Mouse (Mus musculus) megakaryocyte, embryonic 14.5 days (primary cell): ENCODE measurements around the gene Fv1. TPM values are rescaled to one million over a fixed set of nuclear protein-coding genes. Genes with fewer than 3 reads are reported as not detected.

Experiments used
- H3K27me3 ChIP-seq: replicated peaks from 2 replicates; pipeline ENCODE3; 2012; ENCODE audit warnings: inconsistent platforms
- H3K36me3 ChIP-seq: replicated peaks from 2 replicates; pipeline ENCODE3; 2012; ENCODE audit warnings: low read length, inconsistent platforms, mixed read lengths
- H3K4me1 ChIP-seq: 2 replicates; pipeline ENCODE4 v1.6.1; 2012; ENCODE audit warnings: inconsistent platforms
- H3K4me3 ChIP-seq: replicated peaks from 2 replicates; pipeline ENCODE3; 2012; ENCODE audit warnings: moderate library complexity, mild to moderate bottlenecking, inconsistent platforms
- H3K9me3 ChIP-seq: 2 replicates; pipeline ENCODE4 v1.6.1; 2012; ENCODE audit warnings: inconsistent platforms
- FLI1 ChIP-seq: IDR thresholded peaks from 2 replicates; pipeline ENCODE4 v1.6.1; 2012; ENCODE audit warnings: low read length, inconsistent platforms, mixed read lengths
- GATA1 ChIP-seq: IDR thresholded peaks from 3 replicates; pipeline ENCODE4 v1.6.1; 2012; ENCODE audit warnings: mixed read lengths, low read length, inconsistent platforms, borderline replicate concordance
- polyA plus RNA-seq: library from polyadenylated mRNA; stranded (reverse); fragments of >175 nt; gene quantifications from 2 replicates; pipeline ENCODE4 v1.2.3, GENCODE M21; 2012; ENCODE audit warnings: low replicate concordance; ENCODE audit not compliant: insufficient read depth

The Fv1 gene
- polyA plus RNA-seq, 1 experiment: not detected

- Histone ChIP-seq H3K9me3 (no peaks in the 10 kb centered on the region), H3K4me3 (no peak overlapping the region), H3K27me3 (no peaks in the 10 kb centered on the region), H3K4me1 (peaks cover 7% of the 10 kb centered on the region), H3K36me3 (peaks cover 92% of the 10 kb centered on the region)
- TF ChIP-seq GATA1 (no peak), FLI1 (no peak)
Measured at GRCm38 (mm10) chr4:147883041-147883440, 14.3 kb downstream of the Fv1 start.

GRCm38 (mm10) chr4:147884138-147884537 is 15.4 kb downstream of the Fv1 start:
- TF ChIP-seq FLI1 (no peak), GATA1 (no peak)
- Histone ChIP-seq H3K36me3 (peaks cover 91% of the 10 kb centered on the region), H3K27me3 (no peaks in the 10 kb centered on the region), H3K9me3 (no peaks in the 10 kb centered on the region), H3K4me3 (no peak overlapping the region), H3K4me1 (peaks cover 11% of the 10 kb centered on the region)

GRCm38 (mm10) chr4:147886158-147886557 is 17.4 kb downstream of the Fv1 start:
- Histone ChIP-seq H3K4me3 (no peak overlapping the region), H3K27me3 (no peaks in the 10 kb centered on the region), H3K36me3 (peaks cover 95% of the 10 kb centered on the region), H3K9me3 (no peaks in the 10 kb centered on the region), H3K4me1 (peaks cover 4% of the 10 kb centered on the region; the same call in 1 of the 2 replicates)
- TF ChIP-seq GATA1 (no peak), FLI1 (no peak)

GRCm38 (mm10) chr4:147887277-147887676 is 18.5 kb downstream of the Fv1 start:
- Histone ChIP-seq H3K36me3 (peaks cover 95% of the 10 kb centered on the region), H3K27me3 (no peaks in the 10 kb centered on the region), H3K9me3 (no peaks in the 10 kb centered on the region), H3K4me1 (peaks cover 4% of the 10 kb centered on the region; the same call in 1 of the 2 replicates), H3K4me3 (no peak overlapping the region)
- TF ChIP-seq GATA1: no peak
- TF ChIP-seq FLI1: no peak

GRCm38 (mm10) chr4:147888237-147888636 is 19.5 kb downstream of the Fv1 start:
- TF ChIP-seq FLI1 (no peak), GATA1 (no peak)
- peaks cover 94% of the 10 kb centered on the region for H3K36me3 ChIP-seq
- peaks cover 4% of the 10 kb centered on the region; the same call in 1 of the 2 replicates for H3K4me1 ChIP-seq
- no peaks in the 10 kb centered on the region for H3K9me3 ChIP-seq
- no peak overlapping the region for H3K4me3 ChIP-seq
- H3K27me3 ChIP-seq: no peaks in the 10 kb centered on the region

- no peaks in the 10 kb centered on the region for H3K27me3 ChIP-seq
- TF ChIP-seq FLI1 (no peak), GATA1 (no peak)
- no peak overlapping the region for H3K4me3 ChIP-seq
- peaks cover 91% of the 10 kb centered on the region for H3K36me3 ChIP-seq
- no peaks in the 10 kb centered on the region for H3K9me3 ChIP-seq
- peaks cover 4% of the 10 kb centered on the region; the same call in 1 of the 2 replicates for H3K4me1 ChIP-seq
Measured at GRCm38 (mm10) chr4:147890341-147890740, 21.6 kb downstream of the Fv1 start.

- peaks cover 96% of the 10 kb centered on the region for H3K36me3 ChIP-seq
- peak overlapping the region; percentile 17 for H3K4me3 ChIP-seq
- peaks cover 54% of the 10 kb centered on the region for H3K4me1 ChIP-seq
- H3K27me3 ChIP-seq: no peaks in the 10 kb centered on the region
- TF ChIP-seq GATA1 (no peak), FLI1 (no peak)
- H3K9me3 ChIP-seq: no peaks in the 10 kb centered on the region
Measured at GRCm38 (mm10) chr4:147895815-147896330, 27.1 kb downstream of the Fv1 start.

- Histone ChIP-seq H3K4me3 (peak overlapping the region; percentile 31), H3K4me1 (peaks cover 59% of the 10 kb centered on the region), H3K9me3 (no peaks in the 10 kb centered on the region), H3K27me3 (no peaks in the 10 kb centered on the region), H3K36me3 (peaks cover 94% of the 10 kb centered on the region)
- TF ChIP-seq FLI1: no peak
- no peak for TF ChIP-seq GATA1
Measured at GRCm38 (mm10) chr4:147896411-147896810, 27.6 kb downstream of the Fv1 start.

- Histone ChIP-seq H3K36me3 (peaks cover 90% of the 10 kb centered on the region), H3K9me3 (no peaks in the 10 kb centered on the region), H3K27me3 (no peaks in the 10 kb centered on the region), H3K4me3 (no peak overlapping the region), H3K4me1 (peaks cover 69% of the 10 kb centered on the region)
- TF ChIP-seq FLI1 (no peak), GATA1 (no peak)
Measured at GRCm38 (mm10) chr4:147897348-147897747, 28.6 kb downstream of the Fv1 start.

GRCm38 (mm10) chr4:147900452-147900851 is 31.7 kb downstream of the Fv1 start:
- Histone ChIP-seq H3K4me1 (peaks cover 88% of the 10 kb centered on the region), H3K36me3 (peaks cover 77% of the 10 kb centered on the region), H3K4me3 (peak overlapping the region; percentile 62), H3K27me3 (no peaks in the 10 kb centered on the region), H3K9me3 (no peaks in the 10 kb centered on the region)
- TF ChIP-seq GATA1 (no peak), FLI1 (no peak)
